Mouse (Mus musculus): ENCODE data around the gene Slc44a5. TPM values are rescaled to one million over a fixed set of nuclear protein-coding genes. Genes with fewer than 3 reads are reported as not detected.

The Slc44a5 gene
- polyA plus RNA-seq, 1 experiment from 2014 or later, result 5.7 TPM

DNA sequence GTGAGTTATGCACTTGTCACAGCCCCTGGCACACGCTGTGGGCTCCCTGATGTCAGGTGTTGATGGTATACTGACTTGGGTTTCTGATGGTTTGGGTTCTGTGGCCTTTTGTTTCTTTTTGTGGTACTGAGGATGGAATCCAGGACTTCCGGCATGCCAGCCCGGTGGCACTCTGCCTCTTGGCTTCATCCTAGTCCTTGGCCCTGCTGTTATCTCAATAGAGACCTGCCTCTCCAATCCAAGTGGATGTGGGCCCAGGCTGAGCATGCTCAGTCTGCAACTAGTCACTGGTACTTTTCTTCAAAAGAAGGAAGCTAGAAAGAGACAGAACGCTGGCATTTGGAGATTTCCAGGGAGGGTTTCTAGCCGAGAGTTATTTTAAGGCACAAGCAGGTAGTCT is 318.9 kb downstream of the Slc44a5 start:
- Histone ChIP-seq H3K4me2 (no peak overlapping the region), H3K27me3 (replicated peaks) (no peaks in the 10 kb centered on the region; the same call in 1 of the 2 replicates), H3K4me1 (no peaks in the 10 kb centered on the region), H3K9me3 (replicated peaks) (no peaks in the 10 kb centered on the region), H3K27ac (replicated peaks) (no peak overlapping the region), H3K9ac (replicated peaks) (no peak overlapping the region), H3K4me3 (replicated peaks) (no peak overlapping the region), H3K36me3 (no peaks in the 10 kb centered on the region)
- ATAC-seq (ENCODE audit: low FRiP score), result no peak
- WGBS, result 73% methylated on average over 5 of the region's 5 CpGs

DNA sequence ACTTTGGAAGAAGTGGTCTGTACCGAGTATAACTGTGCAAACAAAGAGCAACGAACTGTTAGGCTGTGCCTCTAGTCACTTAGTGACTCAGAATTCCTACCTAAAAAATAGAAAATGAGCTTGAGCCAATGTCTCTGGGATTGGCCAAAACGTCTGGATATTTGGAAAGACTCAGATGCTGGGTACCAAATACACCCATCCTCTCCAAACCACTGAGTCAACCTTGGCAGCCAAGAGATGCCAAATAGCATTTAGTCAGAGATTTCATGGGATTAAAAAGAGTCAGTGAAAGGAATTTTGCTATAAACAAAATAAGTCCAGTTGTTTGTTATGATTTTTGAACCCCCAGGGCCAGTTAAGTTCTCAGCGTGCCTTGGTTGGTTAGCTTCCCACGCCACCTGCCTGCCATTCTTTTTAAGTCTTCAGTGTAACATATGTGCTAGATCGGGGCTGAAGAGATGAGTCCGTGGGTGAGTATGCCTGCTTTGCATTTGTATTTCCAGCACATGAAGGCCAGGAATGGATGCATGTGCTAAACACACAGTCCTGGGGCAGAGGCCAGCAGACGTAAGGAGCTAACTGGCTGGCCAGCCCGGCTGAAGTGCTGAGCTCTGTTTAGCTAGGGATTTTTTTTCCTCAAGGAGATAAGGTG is 320.7 kb downstream of the Slc44a5 start:
- no peak for ATAC-seq (ENCODE audit: low FRiP score)
- no peaks in the 10 kb centered on the region; the same call in 1 of the 2 replicates for H3K27me3 ChIP-seq (replicated peaks)
- no peak overlapping the region for H3K4me2 ChIP-seq
- H3K4me3 ChIP-seq (replicated peaks), result no peak overlapping the region
- no peaks in the 10 kb centered on the region for H3K9me3 ChIP-seq (replicated peaks)
- no peaks in the 10 kb centered on the region for H3K4me1 ChIP-seq
- H3K36me3 ChIP-seq, result no peaks in the 10 kb centered on the region
- H3K9ac ChIP-seq (replicated peaks), result no peak overlapping the region
- WGBS, result 82% methylated on average over 9 of the region's 9 CpGs
- no peak overlapping the region for H3K27ac ChIP-seq (replicated peaks)

DNA sequence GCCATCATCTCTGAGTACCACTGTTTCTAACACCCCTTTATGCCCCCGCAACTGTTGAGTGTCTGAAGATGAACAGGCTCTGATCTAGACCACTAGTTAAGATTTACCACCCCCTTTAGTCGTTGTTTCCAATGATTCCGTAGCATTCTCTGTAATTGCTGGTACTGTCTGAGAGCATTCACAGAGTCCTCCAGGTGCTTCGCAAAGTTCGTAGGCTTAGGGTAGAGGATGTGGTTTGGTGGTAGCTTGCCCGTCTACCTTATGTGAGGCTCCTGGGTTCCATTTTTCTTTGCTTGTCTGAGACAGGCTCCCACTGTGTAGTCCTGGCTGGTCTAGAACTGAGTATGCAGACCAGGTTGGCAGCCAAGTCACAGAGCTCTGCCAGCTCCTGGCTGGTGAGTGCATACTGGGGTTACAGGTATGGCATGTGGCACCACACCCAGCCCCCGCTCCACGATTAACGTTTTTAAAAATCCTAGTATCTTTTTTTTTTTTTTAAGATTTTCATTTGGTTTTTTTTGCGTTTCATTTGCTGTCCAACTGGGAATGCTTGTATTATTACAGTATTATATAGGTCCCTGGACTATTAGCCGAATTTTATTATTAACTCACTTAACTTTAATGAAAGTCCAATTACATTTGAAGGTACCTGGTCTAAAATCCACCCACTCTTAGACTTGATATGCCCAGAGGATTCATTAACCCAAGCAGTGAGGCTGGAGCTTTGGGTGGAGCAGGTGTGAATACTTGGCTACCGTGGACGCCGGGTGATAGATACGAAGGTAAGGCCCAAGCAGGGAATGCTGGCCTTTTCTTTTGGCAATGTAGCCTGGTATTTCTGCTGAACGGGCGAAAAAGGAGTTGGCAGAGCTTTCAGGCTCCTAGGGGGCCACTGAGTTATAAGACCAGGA is 321.9 kb downstream of the Slc44a5 start:
- no peak for ATAC-seq (ENCODE audit: low FRiP score)

DNA sequence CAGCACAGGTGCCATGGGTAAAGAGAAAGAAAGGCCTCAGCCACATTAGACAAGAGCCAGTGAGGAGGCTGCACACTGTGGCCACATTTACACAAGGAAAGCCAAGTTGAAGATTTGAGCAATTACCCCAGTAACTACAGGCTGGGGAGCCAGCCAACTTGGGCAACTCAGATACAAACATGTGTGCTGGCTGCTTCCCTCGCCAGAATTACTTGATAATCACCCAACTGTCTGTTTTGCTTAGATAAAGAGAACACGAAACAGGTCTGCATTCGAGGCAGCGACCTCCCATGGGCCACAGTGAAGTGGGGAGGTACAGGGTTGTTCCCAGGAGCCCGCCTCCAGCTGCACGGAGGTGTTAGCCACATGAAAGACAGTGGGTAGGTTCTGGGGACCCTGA is 324.3 kb downstream of the Slc44a5 start:
- no peaks in the 10 kb centered on the region for H3K36me3 ChIP-seq
- no peaks in the 10 kb centered on the region for H3K4me1 ChIP-seq
- no peak overlapping the region for H3K4me3 ChIP-seq (replicated peaks)
- no peak for ATAC-seq (ENCODE audit: low FRiP score)
- no peaks in the 10 kb centered on the region for H3K9me3 ChIP-seq (replicated peaks)
- H3K9ac ChIP-seq (replicated peaks), result no peak overlapping the region
- no peak overlapping the region for H3K27ac ChIP-seq (replicated peaks)
- 59% methylated on average over 6 of the region's 6 CpGs for WGBS
- no peaks in the 10 kb centered on the region for H3K27me3 ChIP-seq (replicated peaks)
- H3K4me2 ChIP-seq, result no peak overlapping the region

More for the DNA sequence above, 321.9 kb downstream of the Slc44a5 start:
- Histone ChIP-seq H3K4me2 (no peak overlapping the region), H3K4me3 (replicated peaks) (no peak overlapping the region), H3K27ac (replicated peaks) (no peak overlapping the region), H3K9ac (replicated peaks) (no peak overlapping the region), H3K4me1 (no peaks in the 10 kb centered on the region), H3K9me3 (replicated peaks) (no peaks in the 10 kb centered on the region), H3K27me3 (replicated peaks) (no peaks in the 10 kb centered on the region; the same call in 1 of the 2 replicates), H3K36me3 (no peaks in the 10 kb centered on the region)
- 91% methylated on average over 17 of the region's 17 CpGs for WGBS

DNA sequence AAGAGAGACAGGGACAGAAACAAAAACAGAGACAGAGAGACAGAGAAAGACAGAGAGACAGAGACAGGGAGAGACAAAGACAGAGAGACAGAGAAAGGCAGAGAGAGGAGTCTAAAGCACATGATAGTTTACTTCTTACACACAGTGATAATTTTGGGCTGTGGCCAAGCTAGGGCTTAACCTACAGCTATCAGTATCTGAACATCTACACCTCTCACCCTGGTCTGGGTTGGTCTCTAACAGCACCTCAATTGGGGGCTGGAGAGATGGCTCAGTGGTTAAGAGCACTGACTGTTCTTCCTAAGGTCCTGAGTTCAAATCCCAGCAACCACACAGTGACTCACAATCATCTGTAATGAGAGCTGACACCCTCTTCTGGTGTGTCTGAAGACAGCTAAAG is 325.3 kb downstream of the Slc44a5 start:
- Histone ChIP-seq H3K9ac (replicated peaks) (no peak overlapping the region), H3K9me3 (replicated peaks) (no peaks in the 10 kb centered on the region)
- ATAC-seq (ENCODE audit: low FRiP score), result no peak

DNA sequence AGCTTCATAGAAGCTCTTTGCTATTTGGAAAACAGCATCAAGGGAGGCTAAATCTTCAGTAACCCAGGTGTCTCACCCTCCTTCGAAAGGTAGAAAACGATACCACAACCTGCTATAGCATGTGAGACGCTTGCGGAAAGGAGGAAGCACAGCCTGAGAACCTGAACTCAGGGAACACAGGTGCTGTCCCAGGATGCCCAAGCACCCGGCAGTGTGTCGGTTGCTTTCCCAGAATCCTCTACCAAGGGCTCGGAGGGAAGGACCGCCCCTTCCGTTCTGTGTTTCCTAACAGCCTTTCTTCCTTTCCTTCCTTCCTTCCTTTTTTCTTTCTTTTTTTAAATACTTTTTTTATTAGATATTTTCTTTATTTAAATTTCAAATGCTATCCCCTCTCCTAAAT is 326.8 kb downstream of the Slc44a5 start:
- WGBS, result 92% methylated on average over 9 of the region's 9 CpGs
- H3K27ac ChIP-seq (replicated peaks), result no peak overlapping the region
- H3K4me1 ChIP-seq, result no peaks in the 10 kb centered on the region
- no peak overlapping the region for H3K4me3 ChIP-seq (replicated peaks)
- H3K9me3 ChIP-seq (replicated peaks), result no peaks in the 10 kb centered on the region
- no peak overlapping the region for H3K4me2 ChIP-seq
- no peaks in the 10 kb centered on the region for H3K27me3 ChIP-seq (replicated peaks)
- H3K36me3 ChIP-seq, result no peaks in the 10 kb centered on the region
- no peak overlapping the region for H3K9ac ChIP-seq (replicated peaks)
- no peak for ATAC-seq (ENCODE audit: low FRiP score)

More for the DNA sequence above, 325.3 kb downstream of the Slc44a5 start:
- H3K27me3 ChIP-seq (replicated peaks), result no peaks in the 10 kb centered on the region
- no peak overlapping the region for H3K4me2 ChIP-seq
- no peak overlapping the region for H3K4me3 ChIP-seq (replicated peaks)
- H3K27ac ChIP-seq (replicated peaks), result no peak overlapping the region
- no peaks in the 10 kb centered on the region for H3K36me3 ChIP-seq
- H3K4me1 ChIP-seq, result no peaks in the 10 kb centered on the region

DNA sequence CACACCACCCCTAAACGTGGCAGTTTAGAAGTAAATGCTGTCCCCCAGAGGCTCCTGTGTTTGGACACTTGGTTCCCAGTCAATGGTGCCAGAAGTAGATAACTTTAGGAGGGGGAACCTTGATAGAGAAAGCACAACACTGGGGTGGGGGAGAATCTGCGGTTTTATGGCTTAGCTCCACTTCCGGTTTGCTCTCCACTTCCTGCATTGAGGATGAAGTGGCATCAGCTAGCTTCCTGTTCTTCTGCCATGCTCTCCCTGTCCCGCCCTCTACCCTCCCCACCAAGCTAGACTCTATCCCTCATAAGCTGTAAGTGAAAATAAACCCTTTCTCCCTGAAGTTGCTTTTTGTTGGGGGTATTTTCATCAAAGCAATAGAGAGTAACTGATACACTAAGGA is 327.9 kb downstream of the Slc44a5 start:
- no peaks in the 10 kb centered on the region for H3K27me3 ChIP-seq (replicated peaks)
- H3K4me2 ChIP-seq, result no peak overlapping the region
- WGBS, result 86% methylated on average over 4 of the region's 4 CpGs
- H3K27ac ChIP-seq (replicated peaks), result no peak overlapping the region
- H3K9ac ChIP-seq (replicated peaks), result no peak overlapping the region
- H3K36me3 ChIP-seq, result no peaks in the 10 kb centered on the region
- no peaks in the 10 kb centered on the region for H3K4me1 ChIP-seq
- no peaks in the 10 kb centered on the region for H3K9me3 ChIP-seq (replicated peaks)
- H3K4me3 ChIP-seq (replicated peaks), result no peak overlapping the region
- ATAC-seq (ENCODE audit: low FRiP score), result no peak

DNA sequence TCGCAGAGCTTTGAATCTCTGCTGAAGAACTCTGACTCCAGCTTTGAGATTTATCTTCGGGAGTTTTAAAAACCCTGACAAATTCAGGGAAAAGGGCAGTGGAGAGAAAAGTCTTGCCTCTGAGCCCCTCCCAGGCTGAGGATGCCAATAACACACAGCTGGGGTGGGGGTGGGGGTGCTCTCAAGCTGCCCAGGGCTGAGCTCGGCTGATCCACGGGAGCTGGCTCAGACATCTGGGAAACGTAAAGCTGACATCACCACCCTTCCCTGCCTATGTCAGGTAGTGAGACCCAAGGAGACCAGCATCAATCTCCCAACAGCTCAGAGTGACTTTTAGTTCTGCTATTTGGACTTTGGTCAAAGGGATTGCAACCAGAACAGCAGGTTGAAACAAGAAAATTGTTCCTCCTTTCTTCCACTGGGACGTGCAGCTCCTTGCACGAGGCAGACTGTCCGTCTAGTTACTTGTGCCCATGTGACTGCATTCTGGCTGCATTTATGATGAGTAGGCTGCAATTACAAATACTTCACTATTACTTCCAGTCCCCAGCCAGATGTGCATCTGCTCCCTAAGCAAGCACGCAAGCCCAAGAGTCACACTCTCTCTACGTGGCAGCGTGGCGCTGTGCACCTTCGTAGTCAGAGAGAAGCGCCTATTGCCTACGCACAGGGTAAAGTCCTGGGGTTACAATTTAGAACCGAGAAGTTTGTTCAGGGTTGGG is 332.1 kb downstream of the Slc44a5 start:
- 65% methylated on average over 16 of the region's 16 CpGs for WGBS
- Histone ChIP-seq H3K27ac (replicated peaks) (no peak overlapping the region), H3K9me3 (replicated peaks) (no peaks in the 10 kb centered on the region), H3K36me3 (no peaks in the 10 kb centered on the region), H3K4me2 (no peak overlapping the region), H3K4me1 (no peaks in the 10 kb centered on the region), H3K4me3 (replicated peaks) (no peak overlapping the region), H3K9ac (replicated peaks) (no peak overlapping the region), H3K27me3 (replicated peaks) (no peaks in the 10 kb centered on the region)
- ATAC-seq (ENCODE audit: low FRiP score), result no peak

DNA sequence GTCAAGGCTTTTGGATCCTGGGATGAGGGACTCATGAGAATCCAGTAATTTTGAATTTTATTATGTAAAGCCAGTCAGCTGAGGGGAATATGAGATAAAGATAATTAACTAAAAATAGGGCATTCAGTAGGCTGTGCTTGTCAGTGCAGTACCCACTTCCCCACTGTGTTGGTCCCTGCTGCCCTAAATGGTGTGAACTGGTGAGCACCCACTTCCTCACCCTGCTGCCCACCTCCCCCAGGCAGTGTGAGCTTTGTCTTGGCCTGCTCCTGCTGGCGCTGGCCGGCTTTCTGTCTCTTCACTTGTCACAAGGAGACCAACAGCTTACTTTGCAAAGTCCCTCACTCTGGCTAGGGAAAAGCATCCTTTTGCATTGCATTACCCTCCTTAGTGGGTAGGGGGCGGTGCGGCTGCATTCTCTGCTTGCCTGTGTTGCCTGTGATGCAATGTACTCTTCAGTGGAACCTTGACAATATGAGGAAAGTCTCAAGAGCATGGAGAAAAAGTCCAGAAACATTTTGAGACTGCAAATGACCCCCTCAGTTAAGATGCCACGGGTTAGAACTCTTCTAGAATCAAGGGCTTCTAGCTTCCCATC is 344.5 kb downstream of the Slc44a5 start:
- no peaks in the 10 kb centered on the region for H3K36me3 ChIP-seq
- H3K9me3 ChIP-seq (replicated peaks), result no peaks in the 10 kb centered on the region
- WGBS, result 28% methylated on average over 5 of the region's 5 CpGs
- H3K9ac ChIP-seq (replicated peaks), result no peak overlapping the region
- no peak for ATAC-seq (ENCODE audit: low FRiP score)
- no peak overlapping the region for H3K27ac ChIP-seq (replicated peaks)
- H3K4me3 ChIP-seq (replicated peaks), result no peak overlapping the region
- no peaks in the 10 kb centered on the region for H3K4me1 ChIP-seq
- H3K4me2 ChIP-seq, result no peak overlapping the region
- peaks cover 13% of the 10 kb centered on the region for H3K27me3 ChIP-seq (replicated peaks)

Measured in neural tube, embryonic 15.5 days (tissue).